In genomic region chr16:44253797-44254634, GRCm38 (mm10) we compare ENCODE assay signal across 14 mouse cellular contexts.
DNase-seq lines count a peak whose midpoint lies in the region; ATAC-seq and TF ChIP-seq lines count a peak whose summit lies in the region.
"Had no signal": no experiment of that assay in that cellular context is flagged by ENCODE, and none has a peak within 500 bp of the region (broad histone marks: within the 10 kb centered on the region; RNA-seq: fewer than 3 reads in every experiment).

No protein-coding gene starts in this region.

- no peaks in the 10 kb centered on the region for H3K27me3 ChIP-seq in forebrain, postnatal 0 days (ENCODE audit: insufficient read depth, low read length)
- H3K27me3 ChIP-seq in forebrain, embryonic 15.5 days: no peaks in the 10 kb centered on the region
- H3K27me3 ChIP-seq in lung, embryonic 14.5 days (ENCODE audit: insufficient read depth, low read length): no peaks in the 10 kb centered on the region
- no peaks in the 10 kb centered on the region for H3K27me3 ChIP-seq in intestine, embryonic 16.5 days (replicated peaks; ENCODE audit: control insufficient read depth, insufficient read depth, low read length)
- H3K27me3 ChIP-seq: kidney, embryonic 15.5 days had no signal

- H3K4me1 ChIP-seq in forebrain, postnatal 0 days (ENCODE audit: insufficient read depth): no peaks in the 10 kb centered on the region
- 0 out of 2 replicates have a peak, but pooled peaks cover 3% of the 10 kb centered on the region for H3K4me1 ChIP-seq in forebrain, embryonic 15.5 days
- H3K4me1 ChIP-seq in lung, embryonic 14.5 days (ENCODE audit: insufficient read depth): no peaks in the 10 kb centered on the region
- no peaks in the 10 kb centered on the region for H3K4me1 ChIP-seq in intestine, embryonic 16.5 days (ENCODE audit: control insufficient read depth, insufficient read depth, low read length)
- H3K4me1 ChIP-seq: forebrain, embryonic 10.5 days; kidney, embryonic 15.5 days; liver, embryonic 12.5 days; midbrain, embryonic 10.5 days had no signal

- no peak overlapping the region for H3K27ac ChIP-seq in forebrain, postnatal 0 days (ENCODE audit: low read depth, low read length)
- no peak overlapping the region for H3K27ac ChIP-seq in forebrain, embryonic 15.5 days (replicated peaks)
- H3K27ac ChIP-seq in lung, embryonic 14.5 days (ENCODE audit: low read depth): no peak overlapping the region
- H3K27ac ChIP-seq in intestine, embryonic 16.5 days (ENCODE audit: low read length): peak overlapping the region; percentile 51
- H3K27ac ChIP-seq: forebrain, embryonic 10.5 days; kidney, embryonic 15.5 days; liver, embryonic 12.5 days; midbrain, embryonic 10.5 days had no signal

- H3K4me2 ChIP-seq in forebrain, postnatal 0 days (ENCODE audit: low read depth): no peak overlapping the region
- no peak overlapping the region for H3K4me2 ChIP-seq in forebrain, embryonic 15.5 days (replicated peaks)
- no peak overlapping the region for H3K4me2 ChIP-seq in lung, embryonic 14.5 days
- H3K4me2 ChIP-seq in intestine, embryonic 16.5 days (ENCODE audit: low read depth, low read length): no peak overlapping the region
- H3K4me2 ChIP-seq: kidney, embryonic 15.5 days; liver, embryonic 12.5 days had no signal

- DNase-seq in forebrain, postnatal 0 days: peak; percentile 5
- DNase-seq in lung, embryonic 14.5 days: no peak
- no peak for DNase-seq in lung, adult 18-20 months
- peak; percentile 45 to 56 for DNase-seq in cerebellum, adult 18-20 months
- no peak for DNase-seq in gastrocnemius, postnatal 25 days
- DNase-seq in layer of hippocampus, postnatal 10 days (ENCODE audit: low spot score in 2 of 2): no peak
- DNase-seq: adrenal gland, adult 8-10 months; thymus, adult 2 months had no signal

- no peaks in the 10 kb centered on the region for H3K9me3 ChIP-seq in forebrain, postnatal 0 days (ENCODE audit: low read length)
- no peaks in the 10 kb centered on the region for H3K9me3 ChIP-seq in forebrain, embryonic 15.5 days
- H3K9me3 ChIP-seq in lung, embryonic 14.5 days (ENCODE audit: low read depth, low read length): no peaks in the 10 kb centered on the region
- H3K9me3 ChIP-seq in intestine, embryonic 16.5 days (ENCODE audit: control insufficient read depth, low read length): no peaks in the 10 kb centered on the region
- H3K9me3 ChIP-seq: forebrain, embryonic 10.5 days; kidney, embryonic 15.5 days; liver, embryonic 12.5 days; midbrain, embryonic 10.5 days had no signal

- 71% methylated on average over 7 of the region's 7 CpGs for WGBS in forebrain, postnatal 0 days
- WGBS in forebrain, embryonic 15.5 days: 82% methylated on average over 7 of the region's 7 CpGs
- 67% methylated on average over 7 of the region's 7 CpGs for WGBS in lung, embryonic 14.5 days
- WGBS in intestine, embryonic 16.5 days: 69% methylated on average over 7 of the region's 7 CpGs

- no peak for TF ChIP-seq CTCF in forebrain, postnatal 0 days (IDR thresholded peaks at IDR 0.05; ENCODE audit: low read depth)
- no peak for TF ChIP-seq CTCF in lung, embryonic 14.5 days (IDR thresholded peaks at IDR 0.05; ENCODE audit: low read depth)

- peak; percentile 54; the same call in 1 of the 2 replicates for ATAC-seq in forebrain, postnatal 0 days
- no peak for ATAC-seq in forebrain, embryonic 15.5 days (replicated peaks)
- peak; percentile 47; the same call in 1 of the 2 replicates for ATAC-seq in lung, embryonic 14.5 days (ENCODE audit: insufficient read depth)
- ATAC-seq in intestine, embryonic 16.5 days: peak; percentile 53
- ATAC-seq: liver, embryonic 12.5 days had no signal

- no peak overlapping the region for H3K4me3 ChIP-seq in forebrain, postnatal 0 days (ENCODE audit: low read depth, low read length)
- no peak overlapping the region for H3K4me3 ChIP-seq in forebrain, embryonic 15.5 days
- no peak overlapping the region for H3K4me3 ChIP-seq in lung, embryonic 14.5 days (ENCODE audit: low read depth, low read length)
- H3K4me3 ChIP-seq in intestine, embryonic 16.5 days (ENCODE audit: low read length): no peak overlapping the region
- H3K4me3 ChIP-seq: forebrain, embryonic 10.5 days; kidney, embryonic 15.5 days; liver, embryonic 12.5 days; midbrain, embryonic 10.5 days had no signal

- H3K36me3 ChIP-seq in forebrain, postnatal 0 days (ENCODE audit: insufficient read depth): no peaks in the 10 kb centered on the region
- no peaks in the 10 kb centered on the region for H3K36me3 ChIP-seq in forebrain, embryonic 15.5 days
- no peaks in the 10 kb centered on the region for H3K36me3 ChIP-seq in lung, embryonic 14.5 days (ENCODE audit: insufficient read depth)
- H3K36me3 ChIP-seq in intestine, embryonic 16.5 days (ENCODE audit: control insufficient read depth, insufficient read depth, low read length): no peaks in the 10 kb centered on the region
- H3K36me3 ChIP-seq: forebrain, embryonic 10.5 days; kidney, embryonic 15.5 days; liver, embryonic 12.5 days; midbrain, embryonic 10.5 days had no signal

- no peak overlapping the region for H3K9ac ChIP-seq in forebrain, postnatal 0 days
- H3K9ac ChIP-seq in forebrain, embryonic 15.5 days (replicated peaks): no peak overlapping the region
- no peak overlapping the region for H3K9ac ChIP-seq in lung, embryonic 14.5 days
- no peak overlapping the region for H3K9ac ChIP-seq in intestine, embryonic 16.5 days (ENCODE audit: low read depth, low read length)
- H3K9ac ChIP-seq: kidney, embryonic 15.5 days; liver, embryonic 12.5 days had no signal

Comparison
In these comparisons a context has a peak if more than half of its experiments do, and no peak if none do; other contexts are left out.
1. DNase-seq: peak in forebrain, postnatal 0 days (single experiment) and cerebellum, adult 18-20 months (2 of 2); none in lung, embryonic 14.5 days (single experiment), lung, adult 18-20 months (0 of 2), gastrocnemius, postnatal 25 days (single experiment) and layer of hippocampus, postnatal 10 days (0 of 2).